Mouse (Mus musculus) kidney, postnatal 0 days (tissue): ENCODE results near the gene Rab23. TPM values are rescaled to one million over a fixed set of nuclear protein-coding genes. Genes with fewer than 3 reads are reported as not detected.

Experiments
- ATAC-seq: fragments of 200-750 bp; cut with Nextera tagmentation; replicated peaks from 2 replicates; pipeline ENCODE4 v1.8.0; 2017; ENCODE audit warnings: low read depth, moderate number of reproducible peaks, moderate TSS enrichment, moderate library complexity; ENCODE audit not compliant: low FRiP score
- DNase-seq: peaks from one replicate; pipeline ENCODE4 v3.0.0-alpha.2; 2016; ENCODE audit warnings: low spot score
- H3K27ac ChIP-seq: fragments of 300-500 bp; sonication (generic); 2 replicates; pipeline ENCODE4 v1.5.1; 2014; ENCODE audit warnings: mild to moderate bottlenecking
- H3K27me3 ChIP-seq: fragments of 300-500 bp; sonication (generic); 2 replicates; pipeline ENCODE4 v1.6.1; 2014; ENCODE audit warnings: low read length, mixed read lengths; ENCODE audit not compliant: insufficient read depth
- H3K36me3 ChIP-seq: fragments of 300-500 bp; sonication (generic); 2 replicates; pipeline ENCODE4 v1.6.1; 2014; ENCODE audit warnings: low read length, mixed read lengths; ENCODE audit not compliant: insufficient read depth
- H3K4me1 ChIP-seq: fragments of 300-500 bp; sonication (generic); replicated peaks from 2 replicates; pipeline ENCODE4 v1.6.1; 2014; ENCODE audit warnings: antibody characterized with exemption, low read length, mixed read lengths; ENCODE audit not compliant: insufficient read depth
- H3K4me2 ChIP-seq: fragments of 300-500 bp; sonication (generic); 2 replicates; pipeline ENCODE4 v1.6.1; 2014; ENCODE audit warnings: mild to moderate bottlenecking, low read length, moderate library complexity, mixed read lengths
- H3K4me3 ChIP-seq: fragments of 300-500 bp; sonication (generic); replicated peaks from 2 replicates; pipeline ENCODE4 v1.5.1; 2014; ENCODE audit warnings: low read depth, low read length
- H3K9ac ChIP-seq: fragments of 300-500 bp; sonication (generic); 2 replicates; pipeline ENCODE4 v1.6.1; 2014; ENCODE audit warnings: low read depth, low read length
- H3K9me3 ChIP-seq: fragments of 300-500 bp; sonication (generic); replicated peaks from 2 replicates; pipeline ENCODE4 v1.6.1; 2016; ENCODE audit warnings: low read length, inconsistent platforms, mixed read lengths
- CTCF ChIP-seq: IDR thresholded peaks from 2 replicates; pipeline ENCODE4 v1.5.1; 2016; ENCODE audit warnings: antibody characterized with exemption, low read depth, mild to moderate bottlenecking, moderate library complexity
- WGBS: fragments of 180-500 bp; shearing (Covaris S2); extraction: QIAGEN DNeasy Blood & Tissue Kit; methylation state at CpG from one replicate; pipeline ENCODE4 v1.1.7; 2014; 5-methylcytosine and 5-hydroxymethylcytosine counted together
- polyA plus RNA-seq: library from polyadenylated mRNA; unstranded; fragments of >200 nt; fragmentation: Nextera tagmentation; extraction: Ambion mirVana; gene quantifications from 2 replicates; pipeline ENCODE4 v1.2.1, GENCODE M21; 2015

Gene Rab23
- 17.9 and 18.4 TPM in 2 replicates for polyA plus RNA-seq

- TF ChIP-seq CTCF, result no peak
- under 1% methylated on average over 54 of the region's 54 CpGs for WGBS
- Histone ChIP-seq H3K4me3 (peak within 1 kb of the TSS; percentile 90), H3K9me3 (no peaks in the 10 kb centered on the region), H3K4me2 (peak within 1 kb of the TSS; percentile 91), H3K36me3 (peaks cover 11% of the 10 kb centered on the region; the same call in 1 of the 2 replicates), H3K27me3 (no peaks in the 10 kb centered on the region), H3K27ac (peak within 1 kb of the TSS; percentile 85), H3K4me1 (0 out of 2 replicates have a peak, but pooled peaks cover 3% of the 10 kb centered on the region), H3K9ac (peak within 1 kb of the TSS; percentile 85)
- ATAC-seq (peak; percentile 93), DNase-seq (peak; percentile 88)
These were observed at the start of gene Rab23 for GRCm38 (mm10) chr1:33719733-33720225. Rab23 (plus strand) TSS chr1:33719887.

GRCm38 (mm10) chr1:33670164-33670616 lies 49.5 kb upstream of the Rab23 start:
- H3K4me1 ChIP-seq, result no peaks in the 10 kb centered on the region
- DNase-seq (peak; percentile 87), ATAC-seq (peak; percentile 33; the same call in 1 of the 2 replicates)
- no peaks in the 10 kb centered on the region for H3K27me3 ChIP-seq
- H3K4me2 ChIP-seq, result peak overlapping the region; percentile 82
- peak overlapping the region; percentile 60 for H3K9ac ChIP-seq
- peak overlapping the region; percentile 68 for H3K27ac ChIP-seq
- peak; percentile 51 for TF ChIP-seq CTCF
- 0 out of 2 replicates have a peak, but pooled peaks cover 6% of the 10 kb centered on the region for H3K36me3 ChIP-seq
- peak overlapping the region; percentile 62 for H3K4me3 ChIP-seq
- WGBS, result under 1% methylated on average over 37 of the region's 37 CpGs
- no peaks in the 10 kb centered on the region for H3K9me3 ChIP-seq

- TF ChIP-seq CTCF, result no peak
- no peaks in the 10 kb centered on the region for H3K27me3 ChIP-seq
- no peaks in the 10 kb centered on the region for H3K9me3 ChIP-seq
- H3K36me3 ChIP-seq, result no peaks in the 10 kb centered on the region
- no peak overlapping the region for H3K9ac ChIP-seq
- ATAC-seq (no peak), DNase-seq (no peak)
- H3K4me3 ChIP-seq, result no peak overlapping the region
- no peak overlapping the region for H3K4me2 ChIP-seq
- 80% methylated on average over 5 of the region's 5 CpGs for WGBS
- H3K27ac ChIP-seq, result no peak overlapping the region
- H3K4me1 ChIP-seq, result no peaks in the 10 kb centered on the region
These were observed 48.2 kb upstream of the Rab23 start for GRCm38 (mm10) chr1:33671441-33671840.

GRCm38 (mm10) chr1:33672083-33672482 lies 47.6 kb upstream of the Rab23 start:
- Histone ChIP-seq H3K9me3 (no peaks in the 10 kb centered on the region), H3K36me3 (no peaks in the 10 kb centered on the region), H3K27ac (no peak overlapping the region), H3K4me3 (no peak overlapping the region), H3K9ac (no peak overlapping the region), H3K4me2 (no peak overlapping the region), H3K27me3 (no peaks in the 10 kb centered on the region), H3K4me1 (no peaks in the 10 kb centered on the region)
- no peak for DNase-seq
- WGBS, result 69% methylated on average over 3 of the region's 3 CpGs
- ATAC-seq, result no peak
- no peak for TF ChIP-seq CTCF

GRCm38 (mm10) chr1:33672514-33672913 lies 47.2 kb upstream of the Rab23 start:
- DNase-seq (peak; percentile 67), ATAC-seq (no peak)
- Histone ChIP-seq H3K9ac (no peak overlapping the region), H3K4me3 (no peak overlapping the region), H3K4me2 (no peak overlapping the region), H3K9me3 (no peaks in the 10 kb centered on the region), H3K4me1 (no peaks in the 10 kb centered on the region), H3K36me3 (no peaks in the 10 kb centered on the region), H3K27ac (no peak overlapping the region), H3K27me3 (no peaks in the 10 kb centered on the region)
- 26% methylated on average over 3 of the region's 3 CpGs for WGBS
- TF ChIP-seq CTCF, result peak; percentile 76

- H3K9me3 ChIP-seq, result no peaks in the 10 kb centered on the region
- DNase-seq, result no peak
- H3K4me2 ChIP-seq, result no peak overlapping the region
- 61% methylated on average over 17 of the region's 17 CpGs for WGBS
- ATAC-seq, result no peak
- H3K4me1 ChIP-seq, result no peaks in the 10 kb centered on the region
- no peak overlapping the region for H3K27ac ChIP-seq
- H3K4me3 ChIP-seq, result no peak overlapping the region
- TF ChIP-seq CTCF, result no peak
- H3K27me3 ChIP-seq, result no peaks in the 10 kb centered on the region
- H3K36me3 ChIP-seq, result no peaks in the 10 kb centered on the region
- H3K9ac ChIP-seq, result no peak overlapping the region
These were observed 46.3 kb upstream of the Rab23 start for GRCm38 (mm10) chr1:33673158-33673960.
